In genomic region chr8:8334515-8334914, GRCm38 (mm10) we compare ENCODE assay signal across 9 mouse cellular contexts.
DNase-seq lines count a peak whose midpoint lies in the region; ATAC-seq lines count a peak whose summit lies in the region.
"Had no signal": no experiment of that assay in that cellular context is flagged by ENCODE, and none has a peak within 500 bp of the region (broad histone marks: within the 10 kb centered on the region; RNA-seq: fewer than 3 reads in every experiment).

No protein-coding gene starts in this region.

- WGBS in heart, embryonic 11.5 days (ENCODE audit: insufficient replicate concordance): 62% methylated on average over 7 of the region's 7 CpGs

- 0 out of 2 replicates have a peak, but pooled peaks cover 2% of the 10 kb centered on the region for H3K27me3 ChIP-seq in heart, embryonic 11.5 days (ENCODE audit: control insufficient read depth, insufficient read depth, low read length)
- H3K27me3 ChIP-seq: limb, embryonic 15.5 days had no signal

- H3K4me1 ChIP-seq in heart, embryonic 11.5 days (ENCODE audit: control insufficient read depth, insufficient read depth, low read length): 0 out of 2 replicates have a peak, but pooled peaks cover 7% of the 10 kb centered on the region

- H3K4me3 ChIP-seq in heart, embryonic 11.5 days (ENCODE audit: low read depth, low read length): no peak overlapping the region
- H3K4me3 ChIP-seq: limb, embryonic 15.5 days had no signal

- H3K27ac ChIP-seq in heart, embryonic 11.5 days (ENCODE audit: low read depth, low read length): no peak overlapping the region
- H3K27ac ChIP-seq: limb, embryonic 15.5 days had no signal

- H3K9ac ChIP-seq in heart, embryonic 11.5 days (ENCODE audit: low read depth, low read length): no peak overlapping the region; the same call in 1 of the 2 replicates
- H3K9ac ChIP-seq: limb, embryonic 15.5 days had no signal

- H3K36me3 ChIP-seq in heart, embryonic 11.5 days (ENCODE audit: control insufficient read depth, insufficient read depth, low read length): no peaks in the 10 kb centered on the region
- H3K36me3 ChIP-seq: limb, embryonic 15.5 days had no signal

- DNase-seq in heart, adult 11 months: peak; percentile 97
- DNase-seq in kidney, adult 11 months: peak; percentile 26
- DNase-seq in lung, postnatal 36 days: peak; percentile 59
- DNase-seq in right cerebral cortex, postnatal 25 days: no peak
- DNase-seq in urinary bladder, postnatal 4 days (ENCODE audit: low spot score in 2 of 2): no peak
- no peak for DNase-seq in cerebellum, adult 18-20 months

- H3K4me2 ChIP-seq in heart, embryonic 11.5 days: no peak overlapping the region
- H3K4me2 ChIP-seq: limb, embryonic 15.5 days had no signal

- H3K9me3 ChIP-seq in heart, embryonic 11.5 days (replicated peaks; ENCODE audit: control insufficient read depth, low read length): no peaks in the 10 kb centered on the region
- H3K9me3 ChIP-seq: limb, embryonic 15.5 days had no signal

- no peak for ATAC-seq in heart, embryonic 11.5 days (replicated peaks; ENCODE audit: insufficient number of reproducible peaks, low FRiP score, low TSS enrichment)
- peak; percentile 28 for ATAC-seq in activated CD4-positive, CD25-positive, alpha-beta regulatory T cell, adult 4 months

Comparison
In these comparisons a context has a peak if more than half of its experiments do, and no peak if none do; other contexts are left out.
1. DNase-seq: peak in heart, adult 11 months (single experiment), kidney, adult 11 months (single experiment) and lung, postnatal 36 days (single experiment); none in right cerebral cortex, postnatal 25 days (single experiment), urinary bladder, postnatal 4 days (0 of 2) and cerebellum, adult 18-20 months (0 of 2).